Mouse (Mus musculus): ENCODE results near the gene Cldn12. TPM values are rescaled to one million over a fixed set of nuclear protein-coding genes. Genes with fewer than 3 reads are reported as not detected.

The Cldn12 gene
- polyA plus RNA-seq, 1 experiment from 2014 or later: 17.3 TPM

- Histone ChIP-seq H3K9me3 (no peaks in the 10 kb centered on the region), H3K4me1 (no peaks in the 10 kb centered on the region), H3K36me3 (replicated peaks) (no peaks in the 10 kb centered on the region), H3K27me3 (replicated peaks) (no peaks in the 10 kb centered on the region), H3K4me3 (no peak overlapping the region), H3K27ac (no peak overlapping the region), H3K4me2 (no peak overlapping the region), H3K9ac (no peak overlapping the region)
- no peak for ATAC-seq (replicated peaks)
- WGBS: 69% methylated on average over 9 of the region's 9 CpGs
Measured at GRCm38 (mm10) chr5:5483254-5483858, 31.4 kb downstream of the Cldn12 start.

GRCm38 (mm10) chr5:5481662-5482061 lies 33.1 kb downstream of the Cldn12 start:
- no peaks in the 10 kb centered on the region for H3K9me3 ChIP-seq
- H3K27ac ChIP-seq: no peak overlapping the region
- H3K4me1 ChIP-seq: no peaks in the 10 kb centered on the region
- no peak overlapping the region for H3K4me3 ChIP-seq
- H3K36me3 ChIP-seq (replicated peaks): no peaks in the 10 kb centered on the region
- no peak overlapping the region for H3K9ac ChIP-seq
- ATAC-seq (replicated peaks): no peak
- WGBS: 2% methylated on average over 1 of the region's 1 CpGs
- H3K4me2 ChIP-seq: no peak overlapping the region
- no peaks in the 10 kb centered on the region for H3K27me3 ChIP-seq (replicated peaks)

GRCm38 (mm10) chr5:5479043-5479442 lies 35.7 kb downstream of the Cldn12 start, which contains the start of gene 1700015F17Rik:
Gene 1700015F17Rik (minus strand): TSS chr5:5479143.
- WGBS: 89% methylated on average over 6 of the region's 6 CpGs
- Histone ChIP-seq H3K27me3 (replicated peaks) (no peaks in the 10 kb centered on the region), H3K4me1 (no peaks in the 10 kb centered on the region), H3K4me3 (no peak within 1 kb of the TSS), H3K36me3 (replicated peaks) (no peaks in the 10 kb centered on the region), H3K9ac (no peak within 1 kb of the TSS), H3K27ac (no peak within 1 kb of the TSS), H3K4me2 (no peak within 1 kb of the TSS), H3K9me3 (no peaks in the 10 kb centered on the region)
- ATAC-seq (replicated peaks): no peak

- no peak overlapping the region for H3K9ac ChIP-seq
- no peaks in the 10 kb centered on the region for H3K36me3 ChIP-seq (replicated peaks)
- 89% methylated on average over 4 of the region's 4 CpGs for WGBS
- no peak overlapping the region for H3K4me3 ChIP-seq
- no peak overlapping the region for H3K4me2 ChIP-seq
- H3K4me1 ChIP-seq: no peaks in the 10 kb centered on the region
- ATAC-seq (replicated peaks): no peak
- H3K27ac ChIP-seq: no peak overlapping the region
- H3K9me3 ChIP-seq: no peaks in the 10 kb centered on the region
- no peaks in the 10 kb centered on the region for H3K27me3 ChIP-seq (replicated peaks)
Measured at GRCm38 (mm10) chr5:5476133-5476532, 38.6 kb downstream of the Cldn12 start.

- no peak for ATAC-seq (replicated peaks)
- H3K36me3 ChIP-seq (replicated peaks): no peaks in the 10 kb centered on the region
- H3K9me3 ChIP-seq: no peaks in the 10 kb centered on the region
- H3K4me3 ChIP-seq: no peak overlapping the region
- WGBS: 68% methylated on average over 1 of the region's 1 CpGs
- no peak overlapping the region for H3K9ac ChIP-seq
- H3K4me2 ChIP-seq: no peak overlapping the region
- no peak overlapping the region for H3K27ac ChIP-seq
- no peaks in the 10 kb centered on the region for H3K4me1 ChIP-seq
- no peaks in the 10 kb centered on the region for H3K27me3 ChIP-seq (replicated peaks)
Measured at GRCm38 (mm10) chr5:5465256-5465655, 49.5 kb downstream of the Cldn12 start.

Other genes starting within 250 kb of the Cldn12 start
- 40.9 and 41.2 TPM in 2 replicates for gene Cdk14, start 94.6 kb downstream of the Cldn12 start, polyA plus RNA-seq (2015; fragmentation: Nextera tagmentation; extraction: Ambion mirVana)
- gene 1700015F17Rik, start 35.8 kb downstream of the Cldn12 start, polyA plus RNA-seq (2015; fragmentation: Nextera tagmentation; extraction: Ambion mirVana): not detected in 2 replicates
- gene Gtpbp10, start 44.6 kb upstream of the Cldn12 start, polyA plus RNA-seq (2015; fragmentation: Nextera tagmentation; extraction: Ambion mirVana): 19.8 and 20.8 TPM in 2 replicates
- gene Gm8773, start 58.8 kb upstream of the Cldn12 start, polyA plus RNA-seq (2015; fragmentation: Nextera tagmentation; extraction: Ambion mirVana): 12.0 and 12.5 TPM in 2 replicates
- gene Cfap69, start 149.3 kb upstream of the Cldn12 start, polyA plus RNA-seq (2015; fragmentation: Nextera tagmentation; extraction: Ambion mirVana): 8.2 and 9.7 TPM in 2 replicates
- gene Steap2, start 179.6 kb upstream of the Cldn12 start, polyA plus RNA-seq (2015; fragmentation: Nextera tagmentation; extraction: Ambion mirVana): 5.7 and 5.9 TPM in 2 replicates
- gene Steap1, start 234.4 kb upstream of the Cldn12 start, polyA plus RNA-seq (2015; fragmentation: Nextera tagmentation; extraction: Ambion mirVana): 0.88 and 1.2 TPM in 2 replicates